Mouse (Mus musculus) limb, embryonic 13.5 days (tissue): Measurements from ENCODE around the gene Parvb. TPM values are rescaled to one million over a fixed set of nuclear protein-coding genes. Genes with fewer than 3 reads are reported as not detected.

ENCODE experiments used
- ATAC-seq: fragments of 200-750 bp; cut with Nextera tagmentation; 2 replicates; pipeline ENCODE4 v1.8.0; 2017; ENCODE audit warnings: low read depth, moderate number of reproducible peaks, moderate TSS enrichment; ENCODE audit not compliant: low FRiP score
- H3K27ac ChIP-seq: fragments of 300-500 bp; sonication (generic); 2 replicates; pipeline ENCODE4 v1.5.1; 2015; ENCODE audit warnings: inconsistent platforms, mild to moderate bottlenecking, moderate library complexity
- H3K27me3 ChIP-seq: fragments of 300-500 bp; sonication (generic); 2 replicates; pipeline ENCODE4 v1.6.1; 2015; ENCODE audit warnings: mild to moderate bottlenecking, inconsistent platforms
- H3K36me3 ChIP-seq: fragments of 300-500 bp; sonication (generic); 2 replicates; pipeline ENCODE4 v1.6.1; 2015; ENCODE audit warnings: inconsistent platforms, mild to moderate bottlenecking, moderate library complexity
- H3K4me1 ChIP-seq: fragments of 300-500 bp; sonication (generic); 2 replicates; pipeline ENCODE4 v1.6.1; 2015; ENCODE audit warnings: inconsistent platforms
- H3K4me2 ChIP-seq: fragments of 300-500 bp; sonication (generic); replicated peaks from 2 replicates; pipeline ENCODE4 v1.6.1; 2015; ENCODE audit warnings: inconsistent platforms, mild to moderate bottlenecking, moderate library complexity
- H3K4me3 ChIP-seq: fragments of 300-500 bp; sonication (generic); 2 replicates; pipeline ENCODE4 v1.5.1; 2015; ENCODE audit warnings: moderate library complexity, mild to moderate bottlenecking, inconsistent platforms
- H3K9ac ChIP-seq: fragments of 300-500 bp; sonication (generic); 2 replicates; pipeline ENCODE4 v1.6.1; 2015; ENCODE audit warnings: mild to moderate bottlenecking, inconsistent platforms
- H3K9me3 ChIP-seq: fragments of 300-500 bp; sonication (generic); 2 replicates; pipeline ENCODE4 v1.6.1; 2016; ENCODE audit warnings: inconsistent platforms
- WGBS: fragments of 180-500 bp; shearing (Covaris S2); methylation state at CpG from one replicate; pipeline ENCODE4 v1.1.7; 2015; 5-methylcytosine and 5-hydroxymethylcytosine counted together
- polyA plus RNA-seq: library from polyadenylated mRNA; unstranded; fragments of >200 nt; fragmentation: Nextera tagmentation; extraction: Ambion mirVana; gene quantifications from 2 replicates; pipeline ENCODE4 v1.2.1, GENCODE M21; 2015

The Parvb gene
- polyA plus RNA-seq, 1 experiment from 2014 or later = 3.7 TPM

GRCm38 (mm10) chr15:84210941-84211340 is 20.9 kb upstream of the Parvb start:
- Histone ChIP-seq H3K36me3 (peaks cover 74% of the 10 kb centered on the region), H3K27me3 (no peaks in the 10 kb centered on the region), H3K4me3 (no peak overlapping the region), H3K4me2 (no peak overlapping the region), H3K9me3 (no peaks in the 10 kb centered on the region), H3K9ac (no peak overlapping the region), H3K27ac (no peak overlapping the region), H3K4me1 (peaks cover 23% of the 10 kb centered on the region)
- no peak for ATAC-seq
- 92% methylated on average over 13 of the region's 13 CpGs for WGBS

DNA sequence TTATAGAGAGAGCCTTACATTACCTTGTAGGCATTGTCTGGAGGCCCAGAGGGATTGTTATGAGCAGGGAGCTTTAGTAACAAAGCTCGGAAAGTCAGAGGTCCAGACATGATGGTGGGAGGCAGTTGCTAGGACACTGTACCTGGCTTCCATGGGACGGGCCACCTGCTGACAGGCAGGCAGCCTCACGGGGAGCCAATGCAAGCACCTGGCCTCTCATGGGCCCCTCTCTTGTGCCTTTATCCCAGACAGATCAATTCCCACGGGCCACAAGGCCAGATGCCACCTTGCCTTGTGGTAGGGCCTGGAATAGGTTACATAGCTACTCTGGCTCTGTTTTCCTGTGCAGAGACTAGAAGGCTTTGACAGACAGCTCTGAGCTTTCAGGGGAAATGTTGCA is 20.3 kb upstream of the Parvb start:
- Histone ChIP-seq H3K27me3 (no peaks in the 10 kb centered on the region), H3K36me3 (peaks cover 68% of the 10 kb centered on the region), H3K9ac (no peak overlapping the region), H3K4me1 (peaks cover 29% of the 10 kb centered on the region), H3K4me2 (no peak overlapping the region), H3K4me3 (no peak overlapping the region), H3K9me3 (no peaks in the 10 kb centered on the region), H3K27ac (no peak overlapping the region)
- ATAC-seq = no peak
- 66% methylated on average over 4 of the region's 4 CpGs for WGBS

GRCm38 (mm10) chr15:84212031-84212755 is 19.6 kb upstream of the Parvb start:
- Histone ChIP-seq H3K27me3 (no peaks in the 10 kb centered on the region), H3K4me3 (no peak overlapping the region), H3K4me1 (peaks cover 35% of the 10 kb centered on the region), H3K36me3 (peaks cover 62% of the 10 kb centered on the region), H3K27ac (no peak overlapping the region), H3K9me3 (no peaks in the 10 kb centered on the region), H3K4me2 (no peak overlapping the region), H3K9ac (no peak overlapping the region)
- peak; percentile 48 for ATAC-seq
- WGBS = 34% methylated on average over 6 of the region's 6 CpGs

- 67% methylated on average over 2 of the region's 2 CpGs for WGBS
- H3K4me3 ChIP-seq = no peak overlapping the region
- H3K27ac ChIP-seq = no peak overlapping the region
- no peaks in the 10 kb centered on the region for H3K9me3 ChIP-seq
- H3K36me3 ChIP-seq = peaks cover 56% of the 10 kb centered on the region
- no peak for ATAC-seq
- no peaks in the 10 kb centered on the region for H3K27me3 ChIP-seq
- no peak overlapping the region for H3K9ac ChIP-seq
- no peak overlapping the region for H3K4me2 ChIP-seq
- H3K4me1 ChIP-seq = peaks cover 39% of the 10 kb centered on the region
Measured at GRCm38 (mm10) chr15:84212756-84213105, 19.1 kb upstream of the Parvb start.

GRCm38 (mm10) chr15:84213162-84213739 is 18.6 kb upstream of the Parvb start:
- 89% methylated on average over 6 of the region's 6 CpGs for WGBS

DNA sequence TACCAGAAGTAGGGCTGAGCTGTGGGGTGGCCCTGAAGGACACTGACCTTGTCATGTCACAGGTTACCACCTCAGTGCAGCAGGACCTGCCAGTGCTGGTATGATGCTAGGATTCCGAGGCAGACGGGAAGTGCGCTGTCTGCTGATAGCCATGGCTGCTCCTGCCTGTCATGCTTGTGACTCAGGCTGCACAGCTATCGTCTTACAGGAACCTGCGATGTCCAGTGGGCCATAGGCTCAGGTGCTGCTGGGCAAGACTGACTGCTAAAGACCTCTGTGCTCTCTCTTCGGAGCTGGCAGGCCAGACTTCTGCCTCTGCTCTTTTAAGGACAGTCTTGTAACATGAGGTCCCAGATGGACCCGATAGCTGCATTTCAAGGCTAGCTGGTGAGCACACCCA is 17.4 kb upstream of the Parvb start:
- no peak overlapping the region for H3K4me2 ChIP-seq
- 72% methylated on average over 7 of the region's 7 CpGs for WGBS
- no peaks in the 10 kb centered on the region; the same call in 1 of the 2 replicates for H3K27me3 ChIP-seq
- no peak for ATAC-seq
- no peaks in the 10 kb centered on the region for H3K9me3 ChIP-seq
- H3K4me3 ChIP-seq = no peak overlapping the region
- H3K9ac ChIP-seq = no peak overlapping the region
- H3K36me3 ChIP-seq = peaks cover 42% of the 10 kb centered on the region
- H3K27ac ChIP-seq = no peak overlapping the region
- peaks cover 57% of the 10 kb centered on the region for H3K4me1 ChIP-seq

More at GRCm38 (mm10) chr15:84213162-84213739, 18.6 kb upstream of the Parvb start:
- Histone ChIP-seq H3K4me1 (peaks cover 44% of the 10 kb centered on the region), H3K27ac (no peak overlapping the region), H3K4me3 (no peak overlapping the region), H3K27me3 (no peaks in the 10 kb centered on the region; the same call in 1 of the 2 replicates), H3K4me2 (no peak overlapping the region), H3K9ac (no peak overlapping the region; the same call in 1 of the 2 replicates), H3K9me3 (no peaks in the 10 kb centered on the region), H3K36me3 (peaks cover 53% of the 10 kb centered on the region)
- ATAC-seq = no peak

DNA sequence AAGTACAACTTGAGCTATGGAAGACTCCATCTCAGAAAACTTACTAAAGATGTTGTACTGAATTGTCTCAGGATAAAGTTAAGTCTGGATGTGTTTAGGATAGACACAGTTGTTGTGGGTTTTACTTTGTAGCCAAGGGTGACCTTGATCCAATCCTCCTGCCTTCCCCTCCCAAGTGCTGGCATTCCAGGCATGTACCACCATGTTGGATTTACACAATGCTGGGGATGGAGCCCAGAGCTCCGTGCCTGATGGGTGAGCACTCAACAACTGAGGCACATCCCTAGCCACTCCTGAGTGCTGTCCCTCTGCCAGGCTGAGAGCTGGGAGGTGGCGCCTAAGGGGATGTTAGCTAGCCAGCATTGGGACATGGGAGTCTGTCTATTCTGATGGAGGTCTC is 16.6 kb upstream of the Parvb start:
- WGBS = 75% methylated on average over 2 of the region's 2 CpGs
- H3K9me3 ChIP-seq = no peaks in the 10 kb centered on the region
- no peak for ATAC-seq
- peaks cover 34% of the 10 kb centered on the region for H3K36me3 ChIP-seq
- no peak overlapping the region for H3K27ac ChIP-seq
- H3K4me1 ChIP-seq = peaks cover 60% of the 10 kb centered on the region
- no peak overlapping the region for H3K9ac ChIP-seq
- no peaks in the 10 kb centered on the region; the same call in 1 of the 2 replicates for H3K27me3 ChIP-seq
- H3K4me3 ChIP-seq = no peak overlapping the region
- H3K4me2 ChIP-seq = no peak overlapping the region

DNA sequence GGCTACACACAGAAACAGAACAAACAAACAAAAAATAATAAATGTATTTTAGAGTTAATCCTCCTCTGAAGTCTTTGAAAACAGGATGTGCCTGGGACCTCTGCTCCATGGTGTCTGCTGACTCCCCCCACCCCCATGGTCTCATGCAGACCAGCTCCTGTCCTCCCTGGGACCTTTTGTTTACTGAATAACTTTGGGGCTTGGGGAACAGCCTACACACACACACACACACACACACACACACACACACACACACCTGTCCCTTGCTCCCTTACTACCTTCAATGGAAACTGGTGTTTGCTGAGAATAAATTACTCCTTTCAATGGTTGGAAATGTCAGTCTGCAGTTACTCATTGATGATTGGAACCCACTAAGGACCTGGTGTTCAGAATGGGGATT is 15.8 kb upstream of the Parvb start:
- no peak overlapping the region for H3K4me2 ChIP-seq
- peak overlapping the region; percentile 19; the same call in 1 of the 2 replicates for H3K9ac ChIP-seq
- no peak overlapping the region for H3K4me3 ChIP-seq
- H3K9me3 ChIP-seq = no peaks in the 10 kb centered on the region
- H3K27me3 ChIP-seq = no peaks in the 10 kb centered on the region; the same call in 1 of the 2 replicates
- peaks cover 26% of the 10 kb centered on the region for H3K36me3 ChIP-seq
- H3K4me1 ChIP-seq = peaks cover 60% of the 10 kb centered on the region
- no peak for ATAC-seq
- H3K27ac ChIP-seq = no peak overlapping the region

- no peak for ATAC-seq
- H3K4me1 ChIP-seq = peaks cover 60% of the 10 kb centered on the region
- peak overlapping the region; percentile 19 for H3K9ac ChIP-seq
- no peak overlapping the region for H3K4me3 ChIP-seq
- 15% methylated on average over 7 of the region's 7 CpGs for WGBS
- no peaks in the 10 kb centered on the region; the same call in 1 of the 2 replicates for H3K27me3 ChIP-seq
- H3K4me2 ChIP-seq = no peak overlapping the region
- peaks cover 21% of the 10 kb centered on the region for H3K36me3 ChIP-seq
- H3K27ac ChIP-seq = no peak overlapping the region
- H3K9me3 ChIP-seq = no peaks in the 10 kb centered on the region
Measured at GRCm38 (mm10) chr15:84216461-84217084, 15.3 kb upstream of the Parvb start.

- H3K9me3 ChIP-seq = no peaks in the 10 kb centered on the region
- H3K36me3 ChIP-seq = peaks cover 14% of the 10 kb centered on the region
- no peak overlapping the region for H3K4me3 ChIP-seq
- no peak overlapping the region for H3K9ac ChIP-seq
- peak overlapping the region; percentile 1; the same call in 1 of the 2 replicates for H3K27ac ChIP-seq
- H3K27me3 ChIP-seq = no peaks in the 10 kb centered on the region; the same call in 1 of the 2 replicates
- 16% methylated on average over 23 of the region's 23 CpGs for WGBS
- peaks cover 51% of the 10 kb centered on the region for H3K4me1 ChIP-seq
- H3K4me2 ChIP-seq = peak overlapping the region; percentile 17; the same call in 1 of the 2 replicates
- no peak for ATAC-seq
Measured at GRCm38 (mm10) chr15:84217969-84218782, 13.7 kb upstream of the Parvb start.

DNA sequence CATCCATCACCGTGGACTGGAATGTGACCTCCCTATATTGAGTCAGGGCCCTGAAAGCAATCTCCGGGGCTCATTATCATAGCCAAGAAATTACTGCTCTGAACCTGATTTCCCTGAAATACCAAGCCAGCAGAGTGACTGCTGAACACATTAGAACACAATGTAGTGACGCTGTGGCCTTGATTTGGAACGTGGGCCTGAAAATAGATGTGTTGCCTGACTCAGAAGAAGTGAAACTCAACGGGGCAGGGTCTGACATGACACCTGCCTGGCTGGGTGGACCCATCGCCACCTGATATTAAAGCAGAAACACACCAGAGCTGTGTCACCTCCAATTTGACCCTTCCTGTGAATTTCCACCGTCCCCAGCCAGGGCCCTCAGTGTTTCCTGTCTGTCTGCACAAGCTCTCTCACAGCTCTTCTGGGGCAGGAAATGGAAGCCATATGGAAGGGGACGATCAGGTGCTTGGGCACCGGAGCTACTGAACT is 13.0 kb upstream of the Parvb start:
- Histone ChIP-seq H3K4me2 (peak overlapping the region; percentile 17; the same call in 1 of the 2 replicates), H3K27me3 (no peaks in the 10 kb centered on the region; the same call in 1 of the 2 replicates), H3K36me3 (peaks cover 11% of the 10 kb centered on the region), H3K27ac (peak overlapping the region; percentile 17), H3K9me3 (no peaks in the 10 kb centered on the region), H3K9ac (no peak overlapping the region), H3K4me3 (no peak overlapping the region), H3K4me1 (peaks cover 49% of the 10 kb centered on the region)
- peak; percentile 14; the same call in 1 of the 2 replicates for ATAC-seq
- 6% methylated on average over 9 of the region's 9 CpGs for WGBS
